Mouse (Mus musculus) lung, adult 2 months (tissue): ENCODE measurements around the gene Nufip2.

Experiments
- CTCF ChIP-seq: fragments of 200-500 bp; IDR thresholded peaks from 2 replicates; pipeline ENCODE4 v1.5.1; 2011; ENCODE audit warnings: mild to moderate bottlenecking, low read length, control low read depth; ENCODE audit not compliant: insufficient read depth
- POLR2A ChIP-seq: fragments of 200-500 bp; IDR thresholded peaks from 2 replicates; pipeline ENCODE4 v1.6.1; 2011; ENCODE audit warnings: low read depth, mild to moderate bottlenecking, control low read depth, low read length, borderline replicate concordance; ENCODE audit errors: extremely low read depth

GRCm38 (mm10) chr11:77790286-77790685, 104.3 kb downstream of the Nufip2 start:
- TF ChIP-seq CTCF = no peak
- no peak for TF ChIP-seq POLR2A
